Mouse (Mus musculus) central nervous system, embryonic 14 days (tissue): Measurements from ENCODE around the gene Tiam2. TPM values are rescaled to one million over a fixed set of nuclear protein-coding genes. Genes with fewer than 3 reads are reported as not detected.

Experiments used
- polyA plus RNA-seq: library from polyadenylated mRNA; depleted of rRNA; stranded (reverse); fragments of >200 nt; gene quantifications from 2 replicates; pipeline ENCODE4 v1.2.3, GENCODE M21; 2012; rRNA removed

Gene Tiam2
- 28.4 and 52.6 TPM in 2 replicates for polyA plus RNA-seq

GRCm38 (mm10) chr17:3326148-3326902 lies at the start of gene Tiam2:
TSS of gene Tiam2 (plus strand) at chr17:3326573.

GRCm38 (mm10) chr17:3532254-3532653 lies 205.9 kb downstream of the Tiam2 start, which contains the start of gene Cldn20:
TSS of gene Cldn20 (plus strand) at chr17:3532554.

GRCm38 (mm10) chr17:3557331-3558311 lies 231.2 kb downstream of the Tiam2 start, which contains the start of gene Tfb1m:
TSS of gene Tfb1m (minus strand) at chr17:3557781.

Other genes with a start within 250 kb of the Tiam2 start
- gene Scaf8, start 211.6 kb upstream of the Tiam2 start, polyA plus RNA-seq, result 41.4 and 43.6 TPM in 2 replicates
- 0.86 and 2.2 TPM in 2 replicates for gene Cldn20, start 206.0 kb downstream of the Tiam2 start, polyA plus RNA-seq
- 12.3 and 13.6 TPM in 2 replicates for gene Tfb1m, start 231.2 kb downstream of the Tiam2 start, polyA plus RNA-seq